Mouse (Mus musculus) C2C12 (cell line): ENCODE measurements at regions not wholly inside any gene's neighbourhood (a gene's known extent, or its start where the extent isn't known, plus 50 kb on each side); places are given as distances from the start of the nearest gene placed in this dataset.

Experiments
- CEBPB ChIP-seq: IDR thresholded peaks from one replicate; pipeline ENCODE4 v1.6.1; 2011; ENCODE audit warnings: low read depth, mild to moderate bottlenecking, control low read depth, moderate library complexity
- CTCF ChIP-seq: IDR thresholded peaks from one replicate; pipeline ENCODE4 v1.5.1; 2011; ENCODE audit not compliant: control insufficient read depth, insufficient read depth, insufficient read length
- MYOD1 ChIP-seq: IDR thresholded peaks from one replicate; pipeline ENCODE4 v1.6.1; 2011; ENCODE audit warnings: low read depth; ENCODE audit not compliant: control insufficient read depth, insufficient read length
- USF1 ChIP-seq: IDR thresholded peaks from one replicate; pipeline ENCODE4 v1.6.1; 2011; ENCODE audit warnings: low read depth, mild to moderate bottlenecking, control low read depth, moderate library complexity

- TF ChIP-seq CTCF (no peak), MYOD1 (no peak), USF1 (no peak), CEBPB (no peak)
These were observed 332.4 kb upstream of the Sox9 start for GRCm38 (mm10) chr11:112449632-112450031.
